Mouse (Mus musculus): ENCODE measurements around the gene Mrpl20.

Gene Mrpl20

GRCm38 (mm10) chr4:155854991-155855390, 52.3 kb downstream of the Mrpl20 start:
- no peak for DNase-seq (ENCODE audit: low spot score)

- DNase-seq (ENCODE audit: low spot score) = no peak
These were observed 53.4 kb downstream of the Mrpl20 start for GRCm38 (mm10) chr4:155856071-155856470.

- DNase-seq (ENCODE audit: low spot score) = no peak
These were observed 54.2 kb downstream of the Mrpl20 start for GRCm38 (mm10) chr4:155856881-155857280.

GRCm38 (mm10) chr4:155859318-155859717, 56.6 kb downstream of the Mrpl20 start:
- peak; percentile 71 for DNase-seq (ENCODE audit: low spot score)

All from testis, postnatal 14 days (tissue).